Mouse (Mus musculus) embryonic facial prominence, embryonic 15.5 days (tissue): ENCODE data around the gene Lpar2. TPM values are rescaled to one million over a fixed set of nuclear protein-coding genes. Genes with fewer than 3 reads are reported as not detected.

Experiments used
- ATAC-seq: fragments of 200-750 bp; cut with Nextera tagmentation; 2 replicates; pipeline ENCODE4 v1.8.0; 2017; ENCODE audit warnings: low read depth, moderate TSS enrichment; ENCODE audit not compliant: insufficient number of reproducible peaks, low FRiP score, low TSS enrichment
- H3K27ac ChIP-seq: fragments of 300-500 bp; sonication (generic); replicated peaks from 2 replicates; pipeline ENCODE4 v1.5.1; 2015; ENCODE audit warnings: mild to moderate bottlenecking, inconsistent platforms
- H3K27me3 ChIP-seq: fragments of 300-500 bp; sonication (generic); 2 replicates; pipeline ENCODE4 v1.6.1; 2015; ENCODE audit warnings: inconsistent platforms
- H3K36me3 ChIP-seq: fragments of 300-500 bp; sonication (generic); 2 replicates; pipeline ENCODE4 v1.6.1; 2015; ENCODE audit warnings: mild to moderate bottlenecking, inconsistent platforms
- H3K4me1 ChIP-seq: fragments of 300-500 bp; sonication (generic); 2 replicates; pipeline ENCODE4 v1.6.1; 2015; ENCODE audit warnings: inconsistent platforms
- H3K4me2 ChIP-seq: fragments of 300-500 bp; sonication (generic); replicated peaks from 2 replicates; pipeline ENCODE4 v1.6.1; 2015; ENCODE audit warnings: mild to moderate bottlenecking, inconsistent platforms
- H3K4me3 ChIP-seq: fragments of 300-500 bp; sonication (generic); replicated peaks from 2 replicates; pipeline ENCODE4 v1.5.1; 2015; ENCODE audit warnings: mild to moderate bottlenecking, inconsistent platforms
- H3K9ac ChIP-seq: fragments of 300-500 bp; sonication (generic); 2 replicates; pipeline ENCODE4 v1.6.1; 2015; ENCODE audit warnings: inconsistent platforms
- H3K9me3 ChIP-seq: fragments of 300-500 bp; sonication (generic); replicated peaks from 2 replicates; pipeline ENCODE4 v1.6.1; 2016; ENCODE audit warnings: inconsistent platforms
- WGBS: fragments of 180-500 bp; shearing (Covaris S2); methylation state at CpG from one replicate; pipeline ENCODE4 v1.1.7; 2015; 5-methylcytosine and 5-hydroxymethylcytosine counted together
- polyA plus RNA-seq: library from polyadenylated mRNA; unstranded; fragments of >200 nt; fragmentation: Nextera tagmentation; extraction: Ambion mirVana; gene quantifications from 2 replicates; pipeline ENCODE4 v1.2.1, GENCODE M21; 2015

The Lpar2 gene
- polyA plus RNA-seq, 1 experiment from 2014 or later: 0.33 TPM

DNA sequence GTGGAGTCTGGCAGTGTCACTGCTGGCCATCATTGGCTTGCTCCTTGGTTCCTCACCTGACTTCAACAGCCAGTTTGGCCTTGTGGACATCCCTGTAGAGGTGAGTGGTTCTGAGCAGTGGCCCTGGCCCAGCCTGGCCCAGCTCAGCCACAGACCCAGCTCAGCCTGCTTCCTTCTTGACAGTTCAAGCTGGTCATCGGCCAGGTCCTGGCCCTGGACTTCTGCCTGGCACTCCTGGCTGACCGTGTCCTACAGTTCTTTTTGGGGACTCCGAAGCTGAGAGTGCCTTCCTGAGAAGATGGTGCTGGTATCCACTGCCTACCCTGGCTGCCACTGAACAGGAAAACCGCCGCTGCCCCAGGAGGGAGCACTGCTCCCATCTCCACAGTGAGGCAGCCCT, 15.0 kb upstream of the Lpar2 start:
- peaks cover 67% of the 10 kb centered on the region for H3K36me3 ChIP-seq
- H3K9ac ChIP-seq: no peak overlapping the region
- ATAC-seq: no peak
- 94% methylated on average over 5 of the region's 5 CpGs for WGBS
- no peak overlapping the region for H3K4me2 ChIP-seq
- H3K27ac ChIP-seq: no peak overlapping the region
- no peaks in the 10 kb centered on the region for H3K27me3 ChIP-seq
- no peak overlapping the region for H3K4me3 ChIP-seq
- no peaks in the 10 kb centered on the region for H3K9me3 ChIP-seq
- H3K4me1 ChIP-seq: peaks cover 13% of the 10 kb centered on the region

DNA sequence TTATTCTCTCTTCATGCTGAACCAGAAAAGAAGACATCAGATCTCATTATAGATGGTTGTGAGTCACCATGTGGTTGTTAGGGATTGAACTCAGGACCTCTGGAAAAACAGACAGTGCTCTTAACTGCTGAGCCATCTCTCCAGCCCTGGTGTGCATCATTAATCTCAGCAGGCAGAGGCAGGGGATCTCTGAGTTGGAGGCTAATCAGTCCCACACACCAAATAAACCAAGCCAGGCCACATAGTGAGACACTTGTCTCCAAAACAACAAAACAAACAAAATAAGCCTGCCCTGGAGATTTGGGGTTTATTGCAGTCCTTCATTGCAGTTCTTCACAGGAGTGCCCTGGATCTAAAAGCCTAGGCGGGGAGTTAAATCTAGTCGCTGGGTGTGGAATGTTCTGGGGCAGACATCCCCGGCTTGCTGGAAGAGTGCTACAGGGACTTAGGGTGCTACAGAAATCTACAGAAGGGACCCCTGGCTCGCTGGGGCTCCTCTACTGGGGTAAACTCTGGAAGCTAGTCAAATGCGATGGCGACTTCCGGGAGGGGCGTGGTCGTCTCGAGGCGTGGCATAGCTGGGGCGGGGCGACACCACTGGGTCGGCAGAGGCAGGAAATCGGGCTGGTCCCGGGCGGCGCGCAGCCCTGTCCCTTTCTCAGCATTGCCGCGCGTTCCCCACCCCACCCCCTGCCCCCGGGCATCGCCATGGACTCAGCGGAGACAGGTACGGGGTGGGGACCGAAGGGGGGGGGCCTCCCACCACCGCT, 13.9 kb upstream of the Lpar2 start, which contains the start of gene Gmip:
Gene Gmip, plus strand, starts transcription at position 586 of the 770 bp plus-strand sequence.
- Histone ChIP-seq H3K9me3 (no peaks in the 10 kb centered on the region), H3K27me3 (no peaks in the 10 kb centered on the region), H3K27ac (0 out of 2 replicates have a peak within 1 kb of the TSS, but pooled peaks have one; percentile 30), H3K9ac (peak within 1 kb of the TSS; percentile 15), H3K4me3 (peak within 1 kb of the TSS; percentile 54), H3K4me1 (peaks cover 13% of the 10 kb centered on the region), H3K4me2 (peak within 1 kb of the TSS; percentile 78), H3K36me3 (peaks cover 57% of the 10 kb centered on the region)
- 5% methylated on average over 28 of the region's 28 CpGs for WGBS
- ATAC-seq: peak; percentile 61; the same call in 1 of the 2 replicates

DNA sequence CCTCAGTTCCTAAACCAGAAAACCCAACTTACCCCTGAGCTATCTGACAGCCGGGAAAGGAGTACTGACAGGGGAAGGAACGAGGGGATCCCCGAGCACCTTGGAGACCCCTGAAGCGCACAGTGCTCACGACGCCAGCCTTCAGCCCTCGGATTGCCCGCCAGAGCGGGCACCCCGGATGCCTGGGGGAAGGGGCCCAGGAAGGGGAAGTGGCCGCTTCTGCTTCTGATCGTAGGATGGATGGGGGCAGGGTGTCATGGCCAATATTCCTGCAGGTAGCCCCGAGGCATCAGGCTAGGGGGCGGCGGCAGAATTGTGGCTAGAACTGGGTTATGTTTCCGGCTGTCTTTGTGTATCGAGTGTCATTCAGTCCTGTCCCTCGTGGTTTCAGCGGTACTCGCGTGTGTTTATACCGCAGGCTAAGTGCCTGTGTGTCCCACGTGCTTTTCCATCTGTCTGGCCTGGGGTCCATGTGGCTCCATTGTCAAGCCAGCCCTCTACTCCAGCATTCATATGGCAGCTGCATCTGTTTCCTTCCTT, 13.3 kb upstream of the Lpar2 start:
- Histone ChIP-seq H3K9ac (peak overlapping the region; percentile 15), H3K9me3 (no peaks in the 10 kb centered on the region), H3K4me2 (peak overlapping the region; percentile 78), H3K27me3 (no peaks in the 10 kb centered on the region), H3K27ac (0 out of 2 replicates have a peak overlapping the region, but pooled peaks have one; percentile 28), H3K4me1 (peaks cover 13% of the 10 kb centered on the region), H3K36me3 (peaks cover 55% of the 10 kb centered on the region), H3K4me3 (peak overlapping the region; percentile 54)
- ATAC-seq: peak; percentile 46; the same call in 1 of the 2 replicates
- WGBS: 0% methylated on average over 23 of the region's 23 CpGs

DNA sequence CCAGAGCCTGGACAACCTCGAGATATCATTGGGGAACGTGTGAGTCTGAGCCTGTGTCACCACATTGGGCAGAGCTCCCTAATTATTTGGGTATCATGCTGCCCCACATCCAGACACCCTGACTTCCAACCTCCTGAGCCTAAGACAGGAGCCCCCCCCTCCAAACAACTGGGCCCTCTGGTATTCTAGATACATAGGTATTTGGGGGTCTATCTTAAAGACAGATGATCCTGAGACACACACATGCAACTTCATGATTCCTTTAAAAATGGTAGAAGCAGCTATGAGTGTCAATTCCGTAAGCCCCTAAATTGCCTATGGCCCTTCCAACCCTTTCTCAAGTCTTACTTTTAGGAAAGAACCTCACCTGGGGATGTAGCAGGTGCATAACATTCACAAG, 12.4 kb upstream of the Lpar2 start:
- H3K9me3 ChIP-seq: no peaks in the 10 kb centered on the region
- H3K4me1 ChIP-seq: peaks cover 13% of the 10 kb centered on the region
- no peak overlapping the region for H3K9ac ChIP-seq
- no peak overlapping the region for H3K27ac ChIP-seq
- ATAC-seq: no peak
- no peaks in the 10 kb centered on the region for H3K27me3 ChIP-seq
- no peak overlapping the region for H3K4me3 ChIP-seq
- no peak overlapping the region for H3K4me2 ChIP-seq
- 53% methylated on average over 3 of the region's 3 CpGs for WGBS
- H3K36me3 ChIP-seq: peaks cover 54% of the 10 kb centered on the region

DNA sequence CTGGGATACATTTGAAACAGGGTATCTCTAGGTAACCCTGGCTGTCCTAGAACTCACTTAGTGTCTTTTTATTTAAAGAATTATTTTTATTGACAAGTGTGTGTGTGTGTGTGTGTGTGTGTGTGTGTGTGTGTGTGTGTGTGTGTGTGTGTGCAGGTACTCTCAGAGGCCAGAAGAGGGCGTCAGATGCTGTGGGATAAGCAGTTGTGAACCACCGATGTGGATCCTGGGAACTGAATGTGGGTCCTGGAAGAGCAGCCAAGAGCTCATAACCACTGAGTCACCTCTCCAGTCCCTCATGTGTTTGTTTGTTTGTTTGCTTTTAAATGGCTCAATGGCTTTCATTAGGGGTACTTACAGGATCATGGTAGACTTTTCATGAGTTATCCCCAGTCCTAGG, 7.3 kb upstream of the Lpar2 start:
- no peak for ATAC-seq
- Histone ChIP-seq H3K9ac (no peak overlapping the region), H3K4me2 (no peak overlapping the region), H3K4me1 (no peaks in the 10 kb centered on the region), H3K27me3 (no peaks in the 10 kb centered on the region), H3K36me3 (peaks cover 46% of the 10 kb centered on the region), H3K9me3 (no peaks in the 10 kb centered on the region), H3K4me3 (no peak overlapping the region), H3K27ac (no peak overlapping the region)
- WGBS: 70% methylated on average over 2 of the region's 2 CpGs

DNA sequence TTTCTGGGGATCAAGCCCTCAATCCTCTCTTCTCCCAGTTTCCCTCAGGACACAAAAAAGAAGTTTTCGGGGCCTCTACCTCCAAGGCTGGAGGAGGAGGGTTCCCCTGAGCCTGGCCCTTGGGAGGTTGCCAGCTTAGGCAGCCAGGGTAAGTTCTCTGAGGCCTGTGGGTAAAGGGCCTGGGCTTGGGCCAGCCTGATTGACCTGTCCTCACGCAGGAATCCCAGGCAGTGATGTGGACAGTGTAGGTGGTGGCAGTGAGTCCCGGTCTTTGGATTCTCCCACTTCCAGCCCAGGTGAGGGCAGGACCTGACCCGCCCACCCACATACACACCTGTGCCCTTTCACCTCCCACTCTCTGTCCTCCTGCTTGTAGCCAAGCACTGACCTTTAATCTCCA, 6.8 kb upstream of the Lpar2 start:
- Histone ChIP-seq H3K4me2 (no peak overlapping the region), H3K9ac (no peak overlapping the region), H3K9me3 (no peaks in the 10 kb centered on the region), H3K4me1 (no peaks in the 10 kb centered on the region), H3K27ac (no peak overlapping the region), H3K27me3 (no peaks in the 10 kb centered on the region), H3K36me3 (peaks cover 46% of the 10 kb centered on the region), H3K4me3 (no peak overlapping the region)
- ATAC-seq: no peak
- 93% methylated on average over 4 of the region's 4 CpGs for WGBS

DNA sequence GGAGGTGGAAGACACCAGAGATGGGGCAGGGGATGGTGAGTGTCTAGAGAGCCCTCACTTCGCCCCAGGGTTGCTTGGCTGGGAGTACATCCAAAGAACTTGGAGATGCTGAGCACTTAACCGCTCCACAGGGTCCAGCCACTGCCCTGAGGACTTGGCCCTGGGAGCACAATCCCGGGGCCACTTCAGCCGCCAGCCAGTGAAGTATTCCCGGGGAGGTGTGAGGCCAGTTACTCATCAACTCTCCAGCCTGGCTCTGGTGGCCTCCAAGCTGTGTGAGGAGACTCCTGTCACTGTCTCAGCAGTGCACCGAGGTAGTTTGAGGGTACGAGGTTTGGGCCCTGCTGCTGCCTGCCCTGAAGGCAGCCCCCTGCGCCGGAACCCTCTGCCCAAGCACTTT, 1.8 kb upstream of the Lpar2 start:
- H3K27ac ChIP-seq: no peak overlapping the region
- no peaks in the 10 kb centered on the region for H3K9me3 ChIP-seq
- H3K4me1 ChIP-seq: peaks cover 29% of the 10 kb centered on the region
- no peak overlapping the region for H3K4me3 ChIP-seq
- H3K36me3 ChIP-seq: peaks cover 19% of the 10 kb centered on the region; the same call in 1 of the 2 replicates
- 74% methylated on average over 9 of the region's 9 CpGs for WGBS
- H3K4me2 ChIP-seq: no peak overlapping the region
- H3K9ac ChIP-seq: no peak overlapping the region
- ATAC-seq: no peak
- H3K27me3 ChIP-seq: no peaks in the 10 kb centered on the region

DNA sequence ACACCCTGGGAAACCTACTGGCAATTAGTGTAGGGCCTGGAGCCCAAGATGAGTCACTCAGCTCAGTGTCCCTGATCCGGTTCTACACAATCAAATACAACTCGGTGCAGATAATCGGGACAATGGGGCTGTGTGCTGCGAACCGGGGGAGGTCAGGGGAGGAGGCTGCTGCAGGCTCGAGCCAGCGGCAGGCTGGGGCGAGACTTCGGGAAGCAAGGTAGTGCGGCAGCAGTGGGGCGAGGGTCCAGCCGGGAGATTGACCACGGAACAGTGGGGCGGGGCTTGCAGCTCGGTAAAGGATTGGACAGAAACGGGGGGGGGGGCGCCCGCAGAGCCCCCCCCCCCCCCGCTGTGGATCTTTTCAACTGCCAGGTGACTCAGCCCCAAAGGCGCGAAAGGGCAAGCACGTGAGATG, 251 bp upstream of the Lpar2 start:
- H3K4me2 ChIP-seq: peak overlapping the region; percentile 88
- peaks cover 19% of the 10 kb centered on the region; the same call in 1 of the 2 replicates for H3K36me3 ChIP-seq
- H3K4me3 ChIP-seq: peak overlapping the region; percentile 67
- H3K9me3 ChIP-seq: no peaks in the 10 kb centered on the region
- H3K27me3 ChIP-seq: no peaks in the 10 kb centered on the region
- peak overlapping the region; percentile 69 for H3K9ac ChIP-seq
- H3K27ac ChIP-seq: no peak overlapping the region
- H3K4me1 ChIP-seq: peaks cover 29% of the 10 kb centered on the region
- WGBS: 3% methylated on average over 19 of the region's 22 CpGs
- ATAC-seq: peak; percentile 26; the same call in 1 of the 2 replicates

DNA sequence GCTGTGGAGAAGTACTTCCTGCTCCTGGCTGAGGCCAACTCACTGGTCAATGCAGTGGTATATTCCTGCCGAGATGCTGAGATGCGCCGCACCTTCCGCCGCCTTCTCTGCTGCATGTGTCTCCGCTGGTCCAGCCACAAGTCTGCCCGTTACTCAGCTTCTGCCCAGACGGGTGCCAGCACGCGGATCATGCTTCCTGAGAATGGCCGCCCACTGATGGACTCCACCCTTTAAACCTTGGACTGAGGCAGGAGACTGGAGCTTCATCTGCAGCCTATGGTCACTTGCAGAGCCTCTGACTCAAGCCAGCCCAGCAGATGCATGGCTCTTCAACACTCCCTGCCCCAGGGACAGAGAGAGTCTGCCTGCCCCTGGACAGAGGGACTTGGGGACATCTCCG, 4.1 kb downstream of the Lpar2 start:
- H3K4me1 ChIP-seq: peaks cover 29% of the 10 kb centered on the region
- no peak overlapping the region for H3K4me2 ChIP-seq
- no peak overlapping the region for H3K4me3 ChIP-seq
- no peak overlapping the region for H3K9ac ChIP-seq
- no peaks in the 10 kb centered on the region for H3K27me3 ChIP-seq
- peaks cover 10% of the 10 kb centered on the region; the same call in 1 of the 2 replicates for H3K36me3 ChIP-seq
- ATAC-seq: no peak
- H3K27ac ChIP-seq: no peak overlapping the region
- H3K9me3 ChIP-seq: no peaks in the 10 kb centered on the region
- 90% methylated on average over 12 of the region's 12 CpGs for WGBS

DNA sequence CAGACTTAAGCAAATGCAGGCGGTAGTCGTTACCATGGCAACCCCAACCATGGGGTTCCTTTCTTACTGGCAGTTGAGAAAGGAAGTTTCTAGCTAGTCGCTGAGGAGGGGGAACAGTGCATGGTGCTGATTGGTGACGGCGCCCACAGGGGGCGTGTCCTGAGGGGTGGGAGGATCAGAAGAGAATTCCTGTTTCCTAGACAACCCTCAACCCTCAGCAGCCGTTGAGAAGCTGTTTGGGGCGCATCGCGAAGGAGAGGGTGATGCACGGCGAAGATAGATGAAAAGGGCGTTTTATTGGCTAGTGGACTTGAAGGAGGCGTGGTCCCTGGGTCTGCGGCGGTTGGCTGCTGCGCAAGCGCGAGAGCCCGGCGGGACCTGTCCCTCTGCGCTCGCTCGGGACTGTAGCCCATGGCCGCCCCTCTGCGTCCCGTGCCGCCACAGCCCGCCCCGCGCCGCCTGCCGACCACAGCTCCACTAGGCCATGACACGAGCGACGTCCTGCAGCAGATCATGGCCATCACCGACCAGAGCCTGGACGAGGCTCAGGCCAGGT, 10.1 kb downstream of the Lpar2 start, which contains the start of gene Pbx4:
Gene Pbx4, plus strand, starts transcription at position 194 of the 556 bp plus-strand sequence.
- under 1% methylated on average over 38 of the region's 38 CpGs for WGBS
- H3K9ac ChIP-seq: peak within 1 kb of the TSS; percentile 47
- H3K27ac ChIP-seq: 0 out of 2 replicates have a peak within 1 kb of the TSS, but pooled peaks have one; percentile 22
- ATAC-seq: peak; percentile 95
- peak within 1 kb of the TSS; percentile 97 for H3K4me2 ChIP-seq
- no peaks in the 10 kb centered on the region for H3K9me3 ChIP-seq
- H3K4me1 ChIP-seq: peaks cover 7% of the 10 kb centered on the region
- H3K27me3 ChIP-seq: no peaks in the 10 kb centered on the region
- H3K4me3 ChIP-seq: peak within 1 kb of the TSS; percentile 55
- no peaks in the 10 kb centered on the region for H3K36me3 ChIP-seq

DNA sequence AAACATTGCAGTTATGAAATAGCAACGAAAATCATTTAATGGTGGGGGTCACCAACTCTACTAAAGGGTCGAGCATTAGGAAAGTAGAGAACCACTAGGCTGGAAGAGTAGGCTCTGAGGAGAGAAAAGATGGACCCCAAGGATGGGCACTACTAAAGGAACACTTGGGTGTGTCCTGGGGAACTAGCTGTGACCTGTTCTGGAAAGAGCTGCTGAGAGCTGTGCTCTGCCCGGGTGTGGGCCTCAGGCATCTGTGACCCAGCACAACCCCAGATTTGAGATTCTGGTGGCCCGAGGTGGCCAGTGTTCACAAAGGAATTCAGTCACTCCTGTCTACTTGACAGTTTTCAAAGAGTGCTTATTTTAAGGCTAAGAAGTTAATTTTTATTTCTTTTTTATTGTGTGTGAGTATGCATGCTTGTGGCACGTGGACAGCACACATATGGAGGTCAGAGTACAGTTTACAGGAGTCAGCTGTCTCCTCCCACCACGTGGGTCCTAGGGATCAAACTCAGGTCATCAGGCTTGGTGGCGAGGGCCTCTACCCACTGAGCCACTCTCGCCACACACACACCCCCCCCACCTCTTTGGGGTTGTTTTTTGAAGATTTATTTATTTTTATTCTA, 14.9 kb downstream of the Lpar2 start:
- H3K27ac ChIP-seq: no peak overlapping the region
- H3K4me2 ChIP-seq: no peak overlapping the region
- H3K36me3 ChIP-seq: no peaks in the 10 kb centered on the region
- no peaks in the 10 kb centered on the region for H3K27me3 ChIP-seq
- H3K4me1 ChIP-seq: peaks cover 7% of the 10 kb centered on the region
- WGBS: 67% methylated on average over 8 of the region's 8 CpGs
- no peak overlapping the region for H3K9ac ChIP-seq
- H3K4me3 ChIP-seq: no peak overlapping the region
- H3K9me3 ChIP-seq: no peaks in the 10 kb centered on the region
- ATAC-seq: no peak
